Mouse (Mus musculus) heart, postnatal 0 days (tissue): Measurements from ENCODE around the gene Npc1l1.

Experiments
- CTCF ChIP-seq: IDR thresholded peaks from 2 replicates; pipeline ENCODE4 v1.5.1; 2016; ENCODE audit warnings: antibody characterized with exemption, control low read depth, low read depth
- EP300 ChIP-seq: IDR thresholded peaks from 2 replicates; pipeline ENCODE4 v1.6.1; 2016; ENCODE audit warnings: antibody characterized with exemption, low read depth

DNA sequence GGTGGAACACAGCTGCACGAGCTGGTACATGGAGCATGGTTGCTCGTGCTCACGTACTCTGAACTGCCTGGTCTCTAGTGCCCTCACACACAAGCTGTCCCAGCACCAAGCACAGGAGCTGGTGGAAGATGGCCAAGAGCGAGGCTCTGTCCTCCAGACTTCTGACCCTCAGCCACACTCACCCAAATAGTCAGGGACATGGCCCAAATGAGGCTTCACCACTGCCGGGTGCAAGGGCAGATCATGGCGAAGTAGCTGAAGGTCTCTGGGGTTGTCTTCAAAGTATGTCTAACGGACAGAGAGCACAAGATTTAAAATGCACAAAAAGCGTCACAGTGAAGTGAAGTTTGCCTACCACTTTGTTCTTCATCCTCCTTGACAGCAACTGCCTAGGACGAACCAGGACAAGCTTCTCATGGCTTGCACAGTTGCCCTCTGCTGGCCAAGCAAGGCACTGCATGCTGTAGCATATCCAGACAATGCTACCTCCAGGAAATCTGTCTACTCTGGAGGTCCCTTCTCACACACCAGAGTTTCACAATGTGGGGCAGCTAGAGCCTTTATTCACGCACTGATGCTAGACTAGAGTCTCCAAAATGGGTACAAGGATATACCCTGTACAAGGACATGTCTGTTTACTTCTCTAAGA lies 31.6 kb upstream of the Npc1l1 start:
- TF ChIP-seq CTCF (peak; percentile 98), EP300 (no peak)
